9 mouse cellular contexts compared by ENCODE assay signal in the genomic region with DNA sequence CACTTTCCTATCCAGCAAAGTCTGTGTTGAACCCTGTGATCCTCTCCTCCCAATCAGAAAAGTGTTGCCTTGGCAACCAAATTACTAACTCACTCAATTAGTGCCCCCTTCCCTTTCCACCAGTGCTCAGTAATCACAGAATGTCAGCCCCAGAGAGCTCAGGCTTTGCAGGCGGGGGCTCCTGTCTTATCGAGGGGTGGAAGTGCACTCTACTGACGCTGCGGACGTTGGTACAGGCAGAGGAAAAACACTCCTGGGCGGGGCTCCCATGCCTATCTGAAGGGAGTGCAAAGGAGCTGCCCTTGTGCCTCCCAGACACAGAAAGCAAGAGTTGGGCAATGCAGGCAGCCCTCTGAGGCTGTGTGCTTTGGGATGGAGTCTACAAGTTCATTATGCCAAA. TPM values are rescaled to one million over a fixed set of nuclear protein-coding genes. Genes with fewer than 3 reads are reported as not detected.
DNase-seq lines count a peak whose midpoint lies in the region; ATAC-seq lines count a peak whose summit lies in the region.
"Had no signal": no experiment of that assay in that cellular context is flagged by ENCODE, and none has a peak within 500 bp of the region (broad histone marks: within the 10 kb centered on the region; RNA-seq: fewer than 3 reads in every experiment).

No protein-coding gene starts in this region.

- 0% methylated on average over 6 of the region's 6 CpGs for WGBS in forebrain, embryonic 16.5 days
- 5% methylated on average over 6 of the region's 6 CpGs for WGBS in stomach, embryonic 16.5 days

- peak; percentile 44 for DNase-seq in layer of hippocampus, adult 11-12 months (ENCODE audit: low spot score)
- no peak for DNase-seq in layer of hippocampus, adult 9-10 months (ENCODE audit: low spot score)
- peak; percentile 51 to 56 for DNase-seq in adrenal gland, postnatal 36 days
- DNase-seq in layer of hippocampus, adult 18-20 months (ENCODE audit: low spot score in 2 of 2) = peak; percentile 57 to 77
- peak; percentile 47 to 56 for DNase-seq in lung, postnatal 4 days

- no peak overlapping the region; the same call in 1 of the 2 replicates for H3K9ac ChIP-seq in forebrain, embryonic 16.5 days (replicated peaks; ENCODE audit: low read depth, low read length)
- no peak overlapping the region for H3K9ac ChIP-seq in stomach, embryonic 16.5 days (ENCODE audit: low read length)

- H3K27ac ChIP-seq in forebrain, embryonic 16.5 days (ENCODE audit: low read length) = peak overlapping the region; percentile 80
- peak overlapping the region; percentile 91; the same call in 1 of the 2 replicates for H3K27ac ChIP-seq in stomach, embryonic 16.5 days (ENCODE audit: low read length)

- H3K4me1 ChIP-seq in forebrain, embryonic 16.5 days (replicated peaks; ENCODE audit: control insufficient read depth, insufficient read depth, low read length) = peaks cover 41% of the 10 kb centered on the region
- H3K4me1 ChIP-seq in stomach, embryonic 16.5 days (ENCODE audit: control insufficient read depth, insufficient read depth, low read length) = peaks cover 17% of the 10 kb centered on the region

- H3K4me3 ChIP-seq in forebrain, embryonic 16.5 days (replicated peaks; ENCODE audit: low read length) = peak overlapping the region; percentile 13; the same call in 1 of the 2 replicates
- no peak overlapping the region for H3K4me3 ChIP-seq in stomach, embryonic 16.5 days (replicated peaks; ENCODE audit: low read length)

- H3K9me3 ChIP-seq in forebrain, embryonic 16.5 days (ENCODE audit: control insufficient read depth, low read length) = no peaks in the 10 kb centered on the region
- no peaks in the 10 kb centered on the region for H3K9me3 ChIP-seq in stomach, embryonic 16.5 days (replicated peaks; ENCODE audit: control insufficient read depth, low read length)

- no peaks in the 10 kb centered on the region for H3K27me3 ChIP-seq in forebrain, embryonic 16.5 days (replicated peaks; ENCODE audit: control insufficient read depth, insufficient read depth, low read length)
- H3K27me3 ChIP-seq in stomach, embryonic 16.5 days (ENCODE audit: control insufficient read depth, insufficient read depth, low read length) = no peaks in the 10 kb centered on the region; the same call in 1 of the 2 replicates

- no peaks in the 10 kb centered on the region for H3K36me3 ChIP-seq in forebrain, embryonic 16.5 days (ENCODE audit: control insufficient read depth, insufficient read depth)
- no peaks in the 10 kb centered on the region for H3K36me3 ChIP-seq in stomach, embryonic 16.5 days (ENCODE audit: control insufficient read depth, insufficient read depth, low read length)

- peak; percentile 91 for ATAC-seq in forebrain, embryonic 16.5 days
- peak; percentile 74 for ATAC-seq in stomach, embryonic 16.5 days (ENCODE audit: insufficient read depth, low FRiP score)
- ATAC-seq in cerebellum, adult (ENCODE audit: insufficient number of reproducible peaks, low FRiP score, low TSS enrichment) = no peak
- ATAC-seq: Patski had no signal

- H3K4me2 ChIP-seq in forebrain, embryonic 16.5 days (ENCODE audit: low read length) = peak overlapping the region; percentile 47
- peak overlapping the region; percentile 19; the same call in 1 of the 2 replicates for H3K4me2 ChIP-seq in stomach, embryonic 16.5 days (ENCODE audit: low read depth, low read length)

RNA-seq across cellular contexts. Expression of a gene that starts 6.0 kb away (rescaled TPM):
- 1 to 10 TPM; 4.9 to 7.8 TPM for total RNA-seq in adrenal gland, postnatal 36 days (2021)
- 28.9 and 31.9 TPM in 2 replicates for polyA plus RNA-seq in forebrain, embryonic 16.5 days (2015; fragmentation: Nextera tagmentation; extraction: Ambion mirVana)
- 10 to 100 TPM; 17.8 to 22.3 TPM for total RNA-seq in layer of hippocampus, adult 18-20 months (2021)
- polyA plus RNA-seq in stomach, embryonic 16.5 days (2015; fragmentation: Nextera tagmentation; extraction: Ambion mirVana) = 8.9 and 9.9 TPM in 2 replicates

RNA-seq across cellular contexts. Expression of a gene that starts 12.1 kb away (rescaled TPM):
- 1 to 10 TPM; 2.9 to 3.4 TPM for total RNA-seq in adrenal gland, postnatal 36 days (2021)
- 10.4 and 12.2 TPM in 2 replicates for polyA plus RNA-seq in forebrain, embryonic 16.5 days (2015; fragmentation: Nextera tagmentation; extraction: Ambion mirVana)
- 10 to 100 TPM; 12.9 to 13.1 TPM for total RNA-seq in layer of hippocampus, adult 18-20 months (2021)
- polyA plus RNA-seq in stomach, embryonic 16.5 days (2015; fragmentation: Nextera tagmentation; extraction: Ambion mirVana) = 1.7 and 3.0 TPM in 2 replicates

RNA-seq across cellular contexts. Expression of a gene that starts 34.0 kb away (rescaled TPM):
- total RNA-seq in adrenal gland, postnatal 36 days (2021) = 1 to 10 TPM; 5.0 to 5.8 TPM
- polyA plus RNA-seq in forebrain, embryonic 16.5 days (2015; fragmentation: Nextera tagmentation; extraction: Ambion mirVana) = 8.5 and 10.8 TPM in 2 replicates
- total RNA-seq in layer of hippocampus, adult 18-20 months (2021) = 1 to 10 TPM; 2.6 to 2.9 TPM
- 18.8 and 20.3 TPM in 2 replicates for polyA plus RNA-seq in stomach, embryonic 16.5 days (2015; fragmentation: Nextera tagmentation; extraction: Ambion mirVana)
